Mouse (Mus musculus) c-Kit-positive CD71-positive TER-119-positive erythroid progenitor cells, embryonic 14.5 days (primary cell): ENCODE results near the gene Plce1.
"Not testable (repeated sequence)": the region's sequence is repeated elsewhere in the genome, so short reads cannot be mapped to it uniquely, and the experiment has no call there.

Source experiments
- DNase-seq: peaks from one replicate; pipeline ENCODE4 v3.0.0-alpha.2; 2013; ENCODE audit warnings: low spot score

The Plce1 gene

GRCm38 (mm10) chr19:38498233-38498632, 17.3 kb downstream of the Plce1 start:
- DNase-seq, result no peak

GRCm38 (mm10) chr19:38504597-38504996, 23.7 kb downstream of the Plce1 start:
- DNase-seq, result no peak

DNA sequence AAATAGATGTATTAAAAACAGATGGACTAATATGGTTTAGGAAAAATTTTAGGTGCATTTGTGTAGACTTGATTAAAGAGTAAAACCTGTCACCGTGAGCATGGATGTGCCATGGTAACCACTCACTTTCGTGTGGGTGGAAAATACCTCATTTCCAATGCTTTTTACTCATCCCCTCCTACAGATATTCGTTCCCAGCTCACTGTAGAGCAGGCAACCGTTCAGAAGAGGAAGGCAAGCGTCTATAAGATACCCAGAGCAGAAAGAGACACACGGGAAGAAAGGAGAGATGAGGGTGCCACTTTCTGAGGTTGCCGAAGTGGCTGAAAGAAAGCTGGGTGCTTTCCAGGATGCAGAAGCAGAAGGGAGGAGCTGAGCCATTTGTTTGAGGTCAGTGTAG, 25.2 kb downstream of the Plce1 start:
- no peak for DNase-seq

DNA sequence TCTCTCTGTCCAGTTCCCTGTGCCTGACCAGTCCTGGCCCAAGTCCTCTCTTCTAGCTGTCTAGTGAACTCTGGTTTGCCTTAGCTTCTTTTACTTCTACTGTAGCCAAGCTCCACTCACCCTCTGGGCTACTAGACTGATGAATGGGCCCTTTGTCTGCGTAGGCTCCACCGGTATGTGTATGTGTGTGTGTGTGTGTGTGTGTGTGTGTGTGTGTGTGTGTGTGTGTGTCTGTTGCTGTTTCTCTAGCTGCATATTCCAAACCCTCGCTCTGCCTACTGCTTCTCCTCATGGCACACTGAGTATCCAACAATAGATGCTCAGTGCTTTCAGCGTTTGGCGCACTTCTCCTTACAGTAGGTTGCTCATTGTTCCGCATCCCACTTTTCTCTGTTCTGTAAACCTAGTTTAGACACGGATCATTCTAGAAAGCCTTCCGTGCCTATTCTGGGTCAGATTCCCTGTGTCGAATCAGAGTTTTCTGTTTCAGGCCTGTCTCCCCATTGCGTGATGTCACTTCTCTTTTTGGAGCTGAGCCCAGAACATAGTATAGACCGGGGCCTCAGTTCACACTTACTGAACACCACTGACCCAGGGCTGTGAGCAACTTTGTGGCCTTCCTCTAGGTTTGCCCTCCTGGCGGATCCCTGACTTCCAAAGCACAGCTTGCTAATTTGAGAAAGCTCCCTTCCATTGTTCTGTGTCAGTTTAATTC, 26.5 kb downstream of the Plce1 start:
- DNase-seq, result no peak

DNA sequence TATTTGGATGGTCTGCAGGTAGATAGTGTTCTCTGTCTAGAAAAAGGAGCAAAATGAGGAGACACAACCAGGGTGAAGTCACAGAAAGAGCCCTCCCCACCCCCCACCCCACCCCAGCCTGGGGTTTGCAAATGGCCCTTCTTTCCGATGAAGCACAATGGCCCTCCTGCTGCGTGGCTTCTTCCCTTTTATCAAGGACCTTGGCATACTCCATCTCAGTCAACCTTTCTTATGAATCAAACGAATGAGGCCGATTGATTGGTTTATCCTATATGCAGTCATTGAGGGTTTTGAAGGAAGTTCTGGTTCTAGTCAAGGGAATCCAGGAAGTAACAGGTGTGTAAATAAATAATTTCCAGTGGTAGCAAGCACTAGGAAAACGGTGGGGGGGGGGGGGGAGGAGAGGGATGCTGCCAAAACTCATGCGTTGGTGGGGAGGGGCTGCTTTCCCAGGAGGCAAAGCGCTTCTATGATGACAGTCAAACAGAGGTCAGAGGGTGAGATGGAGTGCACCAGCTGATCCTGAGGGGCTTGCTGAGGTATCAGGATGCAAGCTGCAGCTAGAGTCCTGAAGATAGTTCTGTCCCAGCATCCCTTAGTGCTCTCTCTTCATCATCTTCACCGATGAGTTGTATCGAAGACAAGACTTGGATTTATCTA, 27.2 kb downstream of the Plce1 start:
- no peak for DNase-seq

GRCm38 (mm10) chr19:38514417-38515184, 33.7 kb downstream of the Plce1 start:
- no peak for DNase-seq

DNA sequence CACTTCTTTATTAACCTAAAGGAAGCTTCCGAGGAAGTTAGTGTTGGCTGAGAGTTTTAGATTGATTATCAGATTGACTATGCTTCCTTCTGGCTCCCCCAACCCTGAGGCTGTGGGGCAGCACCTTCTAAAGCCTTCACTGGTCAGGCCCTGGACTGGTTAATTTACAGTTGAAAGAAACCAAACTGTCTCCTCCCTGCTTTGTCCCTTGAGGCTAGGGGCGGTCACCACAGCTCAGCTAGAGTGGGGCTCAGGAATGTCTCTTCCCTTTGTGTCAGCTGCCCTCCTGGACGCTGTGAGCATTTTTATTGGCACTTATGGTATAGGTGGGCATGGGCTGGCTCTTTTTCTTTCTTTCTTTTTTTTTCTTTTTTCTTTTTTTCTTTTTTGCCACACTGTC, 45.9 kb downstream of the Plce1 start:
- no peak for DNase-seq

- no peak for DNase-seq
These were observed 46.6 kb downstream of the Plce1 start for GRCm38 (mm10) chr19:38527475-38527874.

- DNase-seq, result no peak
These were observed 52.3 kb downstream of the Plce1 start for GRCm38 (mm10) chr19:38533230-38533629.

DNA sequence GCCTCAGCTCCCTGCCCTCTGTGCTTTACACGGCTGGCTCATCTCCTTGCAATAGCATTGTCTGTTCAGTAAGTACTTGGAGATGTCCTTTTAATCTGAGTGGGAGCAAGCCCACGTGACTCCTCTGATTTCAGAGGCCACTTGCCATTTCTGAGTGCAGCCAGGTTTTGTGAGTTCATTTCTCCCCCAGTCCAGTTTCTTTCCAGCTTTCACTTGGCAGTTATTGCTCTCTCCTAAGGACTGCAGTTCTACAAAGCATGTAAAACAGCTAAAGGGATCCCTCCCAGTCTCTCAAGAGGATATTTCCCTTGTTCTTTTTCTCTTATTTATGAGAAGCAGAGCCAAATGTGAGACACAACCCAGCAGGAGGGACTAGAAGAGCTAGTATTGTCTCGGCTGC, 58.4 kb downstream of the Plce1 start:
- DNase-seq, result no peak

- DNase-seq, result no peak
These were observed 59.6 kb downstream of the Plce1 start for GRCm38 (mm10) chr19:38540549-38540948.

DNA sequence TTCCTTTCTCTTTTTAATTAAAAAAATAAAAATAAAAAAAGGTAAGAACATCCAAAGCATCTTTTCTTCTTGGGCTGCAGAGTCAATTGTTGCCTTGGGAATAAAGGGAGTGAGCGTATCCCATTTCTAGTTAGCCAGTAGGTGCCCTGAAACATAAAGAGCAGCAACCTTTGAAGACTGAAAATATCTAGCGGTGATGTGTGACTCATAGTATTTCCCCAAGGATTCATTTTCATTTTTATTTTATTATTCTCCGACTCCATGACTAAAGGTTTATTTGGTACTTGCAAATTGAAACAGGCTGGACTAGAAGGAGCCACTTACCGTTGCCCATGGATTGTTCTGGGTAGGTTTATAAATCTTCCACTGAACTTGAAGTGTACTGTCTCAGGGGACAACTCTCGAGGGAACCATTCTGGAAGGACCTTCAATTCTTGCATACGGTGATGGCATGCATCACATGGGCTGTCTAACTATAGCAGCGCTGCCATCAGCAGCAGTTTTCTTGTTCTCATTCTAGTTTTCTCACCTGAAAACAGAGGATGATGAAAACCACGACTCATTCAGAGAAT, 68.7 kb downstream of the Plce1 start:
- DNase-seq, result no peak

GRCm38 (mm10) chr19:38553551-38553950, 72.6 kb downstream of the Plce1 start:
- no peak for DNase-seq

GRCm38 (mm10) chr19:38555399-38555798, 74.5 kb downstream of the Plce1 start:
- DNase-seq, result no peak

GRCm38 (mm10) chr19:38558816-38559215, 77.9 kb downstream of the Plce1 start:
- no peak for DNase-seq

DNA sequence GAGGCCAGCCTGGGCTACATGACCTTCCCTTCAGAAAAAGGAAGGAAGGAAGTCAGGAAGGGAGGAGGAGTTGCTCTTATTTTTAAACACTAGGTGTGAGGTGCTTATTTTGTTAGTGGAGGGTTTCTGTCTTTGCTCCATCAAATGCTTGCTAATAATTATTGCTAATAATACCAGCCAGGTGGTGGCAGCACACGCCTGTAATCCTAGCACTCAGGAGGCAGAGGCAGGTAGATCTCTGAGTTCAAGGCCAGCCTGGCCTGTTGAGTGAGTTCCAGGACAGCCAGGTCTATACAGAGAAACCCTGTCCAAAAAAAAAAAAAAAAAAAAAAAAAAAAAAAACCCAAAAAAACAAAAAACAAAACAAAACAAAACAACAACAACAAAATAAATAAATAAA, 81.0 kb downstream of the Plce1 start:
- DNase-seq, result not testable (repeated sequence)

GRCm38 (mm10) chr19:38566156-38566555, 85.2 kb downstream of the Plce1 start:
- DNase-seq, result no peak

GRCm38 (mm10) chr19:38566752-38567151, 85.8 kb downstream of the Plce1 start:
- DNase-seq, result no peak

DNA sequence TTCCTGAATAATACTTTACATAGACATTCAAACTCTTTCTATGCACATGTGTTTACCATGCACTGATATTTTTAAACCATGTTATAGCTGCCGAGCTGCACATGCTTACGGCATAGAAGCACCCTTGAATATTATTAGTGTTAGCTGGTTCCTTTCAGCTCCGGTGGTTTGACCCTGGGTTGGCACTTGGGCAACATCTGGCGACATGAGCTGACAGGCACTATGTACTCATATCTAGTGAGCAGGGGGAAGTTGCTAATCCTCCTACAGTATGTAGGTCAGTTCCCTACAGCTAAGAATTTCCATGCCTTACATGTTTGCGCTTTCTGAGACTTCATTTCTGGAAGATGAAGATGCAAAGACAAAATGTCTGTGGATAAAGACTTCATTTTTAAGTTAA, 86.4 kb downstream of the Plce1 start:
- DNase-seq, result no peak

DNA sequence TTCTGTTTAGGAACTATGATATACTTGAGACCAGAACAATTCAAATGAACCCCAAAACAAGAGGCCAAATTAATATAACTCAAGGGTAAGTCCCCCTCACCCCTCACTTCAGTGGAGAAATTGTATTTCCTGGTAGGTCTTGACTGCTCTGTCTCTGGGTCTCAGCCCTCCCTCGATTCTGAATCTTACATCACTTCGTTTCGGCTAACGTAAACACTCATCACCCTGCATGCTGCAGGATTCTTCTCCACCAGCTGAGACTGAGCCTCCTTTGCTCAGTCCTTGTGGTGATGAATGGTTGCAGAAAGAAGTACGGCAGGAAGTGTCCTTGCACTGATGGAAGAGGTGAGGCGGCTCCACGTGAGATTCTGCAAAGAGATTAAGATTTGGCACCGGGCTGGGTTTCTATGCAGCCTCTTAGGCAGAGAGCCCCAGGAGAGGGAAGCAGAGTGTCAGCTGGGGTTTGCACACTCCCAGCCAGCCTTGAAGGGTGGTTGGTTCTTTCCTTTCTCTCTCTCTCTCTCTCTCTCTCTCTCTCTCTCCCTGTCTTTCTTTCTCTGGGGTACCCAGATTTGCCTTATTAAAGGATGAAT, 97.7 kb downstream of the Plce1 start:
- no peak for DNase-seq

DNA sequence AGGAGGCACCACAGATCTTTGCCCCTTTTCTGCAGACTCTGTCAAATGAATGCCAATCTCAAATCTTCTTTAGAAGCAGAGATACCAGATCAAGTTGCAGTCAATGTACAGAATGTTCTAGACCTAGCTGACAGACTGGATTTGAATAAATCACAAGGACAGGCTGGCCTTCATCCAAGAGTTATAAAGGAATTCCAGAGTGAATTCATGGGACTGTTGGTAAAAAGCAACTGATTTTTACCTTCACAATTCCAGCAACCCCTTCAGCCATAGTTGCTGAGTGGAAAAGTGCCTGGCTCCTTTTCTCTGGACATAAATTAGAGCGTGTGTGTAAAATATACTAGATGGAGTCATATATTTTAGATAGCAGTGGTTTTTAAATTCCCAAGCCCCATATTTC, 102.0 kb downstream of the Plce1 start:
- DNase-seq, result no peak

- DNase-seq, result no peak
These were observed 106.7 kb downstream of the Plce1 start for GRCm38 (mm10) chr19:38587559-38587958.
